Mouse (Mus musculus): ENCODE measurements around the gene Mvk.

Mvk gene

DNA sequence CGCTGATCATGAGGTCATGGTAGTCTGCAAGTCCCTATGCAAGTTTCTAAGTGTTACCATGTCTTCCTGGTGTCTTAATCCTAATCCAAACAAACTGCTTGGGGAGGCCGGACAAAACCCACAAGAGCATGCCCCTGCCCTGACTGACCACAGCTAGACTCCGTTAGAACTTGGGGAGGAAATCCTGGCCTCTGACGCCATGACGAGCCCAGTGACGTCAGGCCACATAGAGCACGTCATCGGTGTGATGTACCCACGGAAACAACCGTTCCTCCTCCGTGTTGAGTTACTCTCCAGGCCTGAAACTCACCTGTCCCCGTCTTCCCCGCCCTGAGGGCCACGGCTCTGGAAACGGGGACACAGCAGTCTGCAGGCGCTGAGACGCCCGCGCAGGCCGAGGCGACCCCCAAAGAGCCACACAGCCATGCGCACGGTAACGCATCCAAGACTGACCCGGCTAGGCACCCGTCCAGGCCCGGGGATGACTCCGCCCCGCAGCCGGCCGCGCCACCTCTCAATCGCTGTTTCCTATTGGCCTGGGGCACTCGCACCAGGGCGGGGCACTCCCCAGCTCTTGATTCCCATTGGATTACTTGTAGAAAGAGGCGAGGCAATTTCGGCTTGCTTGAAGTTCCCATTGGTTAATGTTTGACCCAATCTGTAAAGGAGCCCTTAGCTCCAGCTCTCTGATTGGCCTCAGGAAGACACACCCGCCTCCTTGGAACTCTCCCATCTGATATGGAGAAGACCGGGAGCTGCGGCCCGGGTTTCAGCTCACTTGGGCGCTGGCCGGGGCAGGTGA, at the start of gene Mvk, which contains the start of gene Mmab:
Gene Mvk (plus strand): TSS at position 704 of the 802 bp plus-strand sequence.
Gene Mmab (minus strand): TSS at position 495 of the 802 bp plus-strand sequence.
- peak; percentile 98 for DNase-seq (ENCODE audit: low read depth, low spot score)

DNA sequence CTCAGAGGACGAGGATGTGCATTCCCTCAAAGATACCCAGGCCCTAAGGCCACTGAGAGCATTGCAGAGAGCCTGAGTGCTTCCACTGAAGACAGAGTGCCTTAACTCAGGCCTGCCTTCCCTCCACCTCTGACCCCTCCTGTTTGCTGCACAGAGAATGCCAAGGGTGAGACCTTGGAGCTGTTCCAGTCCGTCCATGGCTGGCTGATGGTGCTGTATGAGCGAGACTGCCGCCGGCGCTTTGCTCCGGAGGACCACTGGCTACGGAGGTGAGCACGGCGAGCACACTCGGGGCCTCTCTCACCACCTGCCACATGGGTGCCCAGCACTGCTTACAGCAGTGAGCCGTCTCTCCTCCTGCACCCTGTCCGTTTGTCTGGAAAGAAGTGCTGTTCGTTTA, 37.5 kb upstream of the Mvk start:
- DNase-seq (ENCODE audit: low read depth, low spot score), result no peak

DNA sequence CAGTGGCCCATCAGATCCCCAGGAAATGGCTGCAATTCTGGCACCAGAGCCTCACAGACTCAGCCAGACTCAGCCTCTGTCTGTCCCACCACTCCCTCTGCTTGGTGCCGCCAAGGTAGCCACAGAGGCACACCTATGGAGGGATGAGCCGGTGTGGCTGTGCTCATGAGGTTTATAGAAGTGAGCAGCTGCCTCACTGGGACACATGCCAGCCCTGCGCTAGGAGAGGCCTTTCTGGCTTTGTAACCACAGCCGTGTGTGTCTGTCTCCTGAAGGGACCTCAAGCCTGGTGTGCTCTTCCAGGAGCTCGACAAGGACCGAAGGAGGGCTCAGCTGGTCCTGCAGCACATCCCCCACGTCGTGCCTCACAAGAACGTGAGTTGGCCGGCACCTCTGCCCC, 36.8 kb upstream of the Mvk start:
- DNase-seq (ENCODE audit: low read depth, low spot score), result no peak

DNA sequence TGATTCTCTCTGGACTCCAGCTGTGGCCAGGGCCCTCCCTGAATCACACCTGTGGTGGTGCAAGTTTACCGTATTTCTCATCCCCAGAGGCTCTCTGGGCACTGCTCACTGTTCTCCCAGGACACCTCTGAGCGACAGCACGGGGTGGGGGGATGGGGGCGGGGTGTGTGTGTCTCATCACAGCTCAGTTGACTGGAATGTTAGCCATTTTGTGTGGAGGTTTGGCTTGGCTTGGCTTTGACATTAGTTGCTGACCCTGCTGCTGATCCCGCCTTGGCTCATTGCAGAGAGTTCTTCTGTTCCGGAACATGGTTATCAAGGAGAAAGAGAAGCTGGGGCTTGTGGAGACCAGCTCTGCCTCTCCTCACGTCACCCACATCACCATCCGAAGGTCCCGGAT, 36.3 kb upstream of the Mvk start:
- DNase-seq (ENCODE audit: low read depth, low spot score), result no peak

DNA sequence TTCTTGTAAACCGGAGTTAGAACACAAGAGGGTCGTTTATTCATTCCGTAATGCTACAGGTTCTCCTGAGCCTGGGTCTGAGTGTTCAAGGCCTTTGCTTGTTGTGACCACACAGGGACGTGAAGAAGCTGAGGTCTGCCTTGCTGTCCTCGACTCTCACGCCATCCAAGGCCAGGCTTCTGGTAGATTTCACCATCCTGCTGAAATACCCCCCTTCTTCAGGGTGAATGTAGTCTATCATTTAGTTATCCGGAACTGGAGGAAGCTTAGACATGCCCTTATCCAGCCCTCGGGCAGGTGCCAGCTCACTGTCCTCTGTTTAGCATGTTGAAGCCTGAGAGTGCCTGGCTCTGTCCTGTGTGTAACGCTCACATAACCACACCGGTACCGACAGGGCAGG, 35.2 kb upstream of the Mvk start:
- DNase-seq (ENCODE audit: low read depth, low spot score), result no peak

DNA sequence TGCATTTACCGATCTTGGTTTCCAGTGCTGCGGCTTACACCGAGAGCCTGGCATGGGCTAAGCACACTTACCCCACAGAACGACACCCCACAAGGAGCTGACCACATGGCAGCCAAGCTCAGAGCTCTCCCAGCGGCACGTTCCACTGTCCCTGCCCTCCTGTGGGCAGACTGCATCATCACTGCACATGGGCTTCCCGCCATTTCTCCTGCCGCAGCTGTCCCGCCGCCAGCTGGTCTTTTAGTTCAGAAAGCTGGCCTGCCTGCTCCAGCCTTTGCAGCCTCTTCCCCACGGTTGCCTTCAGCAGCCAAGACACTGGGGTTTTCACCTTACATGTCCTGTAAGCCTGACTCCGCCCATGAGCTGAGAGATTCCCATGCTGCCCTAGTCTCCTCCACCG, 33.6 kb upstream of the Mvk start:
- no peak for DNase-seq (ENCODE audit: low read depth, low spot score)

DNA sequence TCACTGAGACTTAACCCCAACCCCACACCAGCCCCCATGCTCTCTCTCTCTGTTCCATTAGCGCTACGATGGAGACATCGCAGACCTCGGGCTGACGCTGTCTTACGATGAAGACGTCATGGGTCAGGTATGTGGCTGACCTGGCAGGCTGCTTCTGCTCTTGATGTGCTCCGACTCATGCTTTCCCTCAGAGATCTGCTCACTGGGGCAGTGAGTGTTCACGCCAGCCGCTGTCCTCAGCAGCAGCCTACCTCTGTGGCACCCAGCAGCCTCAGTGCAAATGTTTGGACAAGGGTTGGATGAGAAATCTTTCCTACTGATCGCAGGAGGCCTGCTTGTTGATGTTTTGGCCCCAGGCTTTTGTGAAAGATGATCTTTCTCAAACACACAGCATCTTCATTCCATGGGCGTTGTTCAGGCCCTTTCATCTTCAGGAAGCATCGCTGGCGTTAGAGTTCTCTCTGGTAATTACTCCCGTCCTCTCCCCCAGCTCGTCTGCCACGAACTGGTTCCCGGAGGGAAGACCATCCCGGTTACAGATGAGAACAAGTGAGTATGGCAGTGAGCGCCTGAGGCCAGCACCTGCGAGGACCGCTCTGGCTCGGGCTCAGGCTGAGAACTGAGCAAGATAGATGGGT, 31.6 kb upstream of the Mvk start:
- DNase-seq (ENCODE audit: low read depth, low spot score), result no peak

DNA sequence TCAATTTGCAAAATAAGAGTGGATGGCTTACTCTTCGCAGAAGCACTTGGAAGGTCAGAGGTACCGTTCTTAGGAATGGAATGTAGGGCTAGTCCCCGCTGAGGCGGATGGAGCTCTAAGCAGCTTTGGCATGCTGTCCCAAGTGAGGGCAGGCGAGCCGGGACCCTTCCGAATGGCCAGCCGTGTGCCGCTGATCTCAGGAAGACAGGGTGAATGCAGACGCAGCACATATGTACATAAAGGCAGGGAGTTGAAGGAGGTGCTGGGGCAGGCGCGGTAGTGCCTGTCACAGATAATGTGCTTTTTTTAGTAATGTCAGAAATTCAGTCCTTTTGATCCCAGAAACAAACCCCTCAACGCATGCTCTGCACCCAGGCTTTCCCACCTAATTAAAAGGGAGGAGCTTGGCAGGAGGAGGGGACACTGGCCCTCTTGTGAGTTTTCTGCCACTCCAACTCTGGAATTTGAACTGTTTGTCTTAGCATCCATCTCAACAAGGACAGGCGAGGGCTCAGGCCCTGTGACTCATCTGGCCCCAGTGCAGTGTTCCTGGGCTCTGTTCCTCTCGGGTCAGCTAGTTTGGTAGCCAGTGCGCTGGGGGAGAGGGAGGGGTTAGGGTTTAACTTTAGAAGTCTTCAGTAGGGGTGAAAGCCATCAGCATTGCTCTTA, 30.9 kb upstream of the Mvk start:
- no peak for DNase-seq (ENCODE audit: low read depth, low spot score)

DNA sequence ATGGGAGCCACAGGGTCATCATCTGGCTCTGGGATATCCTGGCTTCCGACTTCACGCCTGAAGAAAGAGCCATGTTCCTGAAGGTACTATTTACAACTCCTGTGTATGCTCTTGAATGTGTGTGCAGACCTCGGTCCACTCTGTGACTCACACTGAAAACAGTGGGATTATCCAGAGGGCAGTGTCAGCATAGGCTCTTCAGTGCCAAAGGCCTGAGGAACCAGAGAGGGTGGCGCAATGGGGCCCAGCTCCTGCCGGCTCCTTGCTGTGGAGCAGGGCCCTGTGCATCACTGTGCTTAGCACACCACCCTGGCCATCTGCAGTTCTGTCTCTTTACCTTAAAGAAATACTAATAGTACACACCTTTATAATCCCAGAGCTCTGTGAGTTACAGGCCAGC, 28.5 kb upstream of the Mvk start:
- DNase-seq (ENCODE audit: low read depth, low spot score), result no peak

DNA sequence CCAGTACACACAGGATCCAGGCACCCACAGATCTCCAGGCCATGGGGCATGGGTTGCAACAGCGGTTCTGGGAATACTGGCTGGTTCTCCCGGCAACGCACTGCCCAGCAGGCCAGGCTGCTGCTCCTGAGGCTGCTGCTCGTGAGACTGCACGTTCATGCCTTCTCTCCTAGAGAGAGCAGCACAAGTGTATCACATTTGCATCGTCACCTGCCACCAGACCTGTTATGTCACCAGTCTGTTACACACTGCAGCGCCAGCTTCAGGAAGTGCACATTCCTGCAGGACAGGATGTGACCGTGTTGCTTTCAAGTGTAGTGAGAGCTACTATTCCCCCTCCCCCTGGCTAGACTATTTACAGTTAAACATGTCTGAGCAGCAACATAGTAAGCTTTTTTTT, 27.2 kb upstream of the Mvk start:
- DNase-seq (ENCODE audit: low read depth, low spot score), result no peak

DNA sequence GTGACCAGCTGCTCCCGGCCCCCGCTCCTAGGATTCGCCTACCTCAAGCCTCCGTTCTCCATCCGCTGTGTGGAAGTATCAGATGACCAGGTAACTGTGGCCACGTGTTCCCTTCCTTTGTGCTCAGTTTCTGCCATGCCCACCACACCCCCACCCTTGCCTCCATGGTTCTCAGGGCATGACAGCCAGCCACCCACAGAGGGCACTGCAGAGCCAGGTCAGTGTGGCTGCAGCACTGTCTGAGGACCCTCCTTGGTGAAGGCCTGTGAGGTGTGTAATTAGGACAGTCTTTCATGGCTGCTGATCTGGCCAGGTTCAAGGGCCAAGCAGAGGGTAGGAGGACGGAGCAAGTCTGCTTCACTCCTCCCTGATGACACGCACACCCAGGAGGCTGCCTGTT, 25.5 kb upstream of the Mvk start:
- no peak for DNase-seq (ENCODE audit: low read depth, low spot score)

DNA sequence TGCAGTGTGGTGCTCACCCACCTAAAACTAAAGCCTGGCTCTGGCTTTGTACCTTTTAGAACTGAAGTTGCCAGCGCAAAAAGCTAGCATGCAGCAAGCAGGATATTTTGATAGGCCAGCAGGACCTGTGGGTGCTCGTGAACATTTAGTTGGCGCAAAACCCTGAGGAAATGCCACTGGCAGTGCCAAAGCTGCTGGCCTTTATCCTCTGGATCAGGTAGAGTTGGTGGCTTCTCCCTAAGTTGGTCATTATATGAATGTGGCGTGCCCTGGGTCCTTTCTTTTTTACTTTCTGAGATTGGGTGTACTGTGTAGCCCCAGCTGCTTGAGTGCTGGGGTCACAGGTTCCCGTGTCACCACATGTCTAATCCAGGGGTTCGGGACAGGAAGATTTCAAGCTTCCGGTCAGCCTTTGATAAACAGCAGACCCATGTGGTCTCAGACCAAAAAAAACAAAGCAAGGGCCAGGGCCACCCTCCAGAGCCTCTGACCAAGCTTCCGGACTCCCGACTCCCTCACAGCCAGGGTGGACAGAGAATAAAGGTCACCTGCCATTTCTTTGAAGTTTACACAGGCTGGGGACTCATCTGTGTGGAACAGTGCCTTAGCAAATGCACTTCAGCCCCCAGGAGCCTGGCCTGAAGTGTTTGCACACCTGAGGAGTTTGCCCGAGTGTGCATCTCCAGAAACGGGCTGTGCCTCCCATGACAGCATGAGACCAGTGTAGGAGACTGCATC, 22.3 kb upstream of the Mvk start:
- DNase-seq (ENCODE audit: low read depth, low spot score), result no peak

DNA sequence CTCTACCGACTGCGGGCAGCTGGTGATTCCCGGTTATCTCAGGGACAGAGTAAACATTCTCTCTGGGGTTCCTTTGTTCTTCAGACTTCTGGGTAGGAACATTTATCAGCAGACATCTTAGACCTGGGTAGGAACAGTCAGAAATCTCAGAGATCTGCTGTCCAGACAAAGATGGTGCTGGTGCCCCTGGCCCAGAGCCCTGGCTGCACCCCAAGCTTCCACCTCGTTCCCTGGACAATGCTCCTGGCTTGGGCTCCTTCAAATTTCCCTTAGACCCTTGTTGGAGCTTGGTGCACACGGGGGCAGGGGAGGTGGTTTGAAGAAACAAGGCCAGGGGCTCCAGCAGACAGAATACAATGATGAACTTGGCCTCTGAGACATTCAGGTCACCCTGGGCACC, 21.5 kb upstream of the Mvk start:
- DNase-seq (ENCODE audit: low read depth, low spot score), result no peak

DNA sequence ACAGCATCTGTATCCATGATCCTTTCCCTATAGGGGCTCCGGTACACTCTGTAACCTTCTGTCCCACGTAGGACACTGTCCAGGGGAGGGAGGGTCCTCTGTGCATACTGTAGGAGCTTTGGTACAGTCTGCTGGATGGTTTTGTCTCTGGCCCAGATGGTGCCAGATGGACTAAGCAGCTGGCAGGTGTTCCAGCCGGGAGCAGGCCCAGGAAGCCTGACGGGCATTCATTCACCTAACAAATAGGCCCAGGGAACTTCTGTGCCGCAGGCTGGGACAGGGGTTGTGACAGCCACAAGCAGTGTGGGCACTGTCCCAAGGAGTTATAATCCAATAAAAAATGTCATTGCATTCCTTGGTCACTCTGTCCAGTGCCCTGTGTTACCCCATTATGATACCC, 20.1 kb upstream of the Mvk start:
- DNase-seq (ENCODE audit: low read depth, low spot score), result no peak

DNA sequence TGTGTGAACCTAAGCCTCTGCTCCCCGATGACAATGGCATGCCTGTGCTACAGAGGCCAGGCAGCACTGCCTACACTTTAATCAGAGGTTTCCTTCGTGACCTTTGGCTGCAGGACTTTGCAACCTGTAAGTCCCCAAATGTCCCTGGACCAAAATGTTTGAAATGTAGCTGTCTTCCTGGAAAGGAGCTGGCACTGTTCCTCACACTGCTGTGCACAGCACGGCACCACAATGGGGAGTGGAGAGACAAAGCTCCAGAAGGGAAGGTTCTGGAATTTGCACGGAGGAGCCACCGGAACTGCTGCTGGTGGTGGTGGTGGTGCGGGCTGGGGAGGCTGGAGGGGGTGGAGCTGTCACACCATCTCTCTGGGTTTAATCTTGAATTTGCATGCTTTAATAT, 17.3 kb upstream of the Mvk start:
- DNase-seq (ENCODE audit: low read depth, low spot score), result no peak

DNA sequence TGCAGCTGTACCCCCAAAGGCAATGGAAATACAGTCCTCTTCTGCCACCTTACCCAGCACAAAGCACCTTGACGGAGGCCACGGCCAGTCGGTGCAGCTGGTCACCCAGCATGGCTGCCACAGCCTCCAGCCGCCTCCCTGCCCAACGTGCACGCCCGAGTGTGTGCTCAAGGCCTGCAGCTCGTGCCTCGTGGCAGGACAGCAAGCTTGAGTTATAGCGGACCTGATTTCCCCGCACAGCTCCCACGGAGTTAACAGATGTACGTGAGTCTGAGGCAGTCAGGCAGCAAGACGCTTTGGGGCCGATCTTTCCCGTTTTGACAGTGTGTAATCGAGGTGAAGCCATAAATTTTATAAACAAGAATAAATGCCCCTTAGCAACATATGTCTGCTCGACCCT, 15.4 kb upstream of the Mvk start:
- no peak for DNase-seq (ENCODE audit: low read depth, low spot score)

DNA sequence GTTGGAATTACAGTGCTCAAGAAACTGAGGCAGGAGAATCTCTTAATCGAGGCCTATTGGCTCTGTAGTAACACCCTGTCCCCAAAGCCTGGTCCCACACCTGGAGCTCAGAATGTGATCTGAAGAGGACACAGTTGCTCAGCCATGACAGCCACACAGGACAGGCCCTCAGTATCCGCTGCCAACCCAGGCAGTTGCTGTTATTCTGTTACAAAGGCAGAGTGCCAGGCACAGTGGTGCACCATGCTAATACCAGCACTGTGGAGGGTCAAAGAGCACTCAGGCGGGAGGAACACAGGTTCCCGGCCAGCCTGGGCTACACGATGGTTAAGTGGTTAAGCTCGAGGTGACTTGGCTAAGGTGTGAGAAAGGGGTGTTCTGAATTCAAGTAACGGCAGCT, 14.3 kb upstream of the Mvk start:
- DNase-seq (ENCODE audit: low read depth, low spot score), result no peak

DNA sequence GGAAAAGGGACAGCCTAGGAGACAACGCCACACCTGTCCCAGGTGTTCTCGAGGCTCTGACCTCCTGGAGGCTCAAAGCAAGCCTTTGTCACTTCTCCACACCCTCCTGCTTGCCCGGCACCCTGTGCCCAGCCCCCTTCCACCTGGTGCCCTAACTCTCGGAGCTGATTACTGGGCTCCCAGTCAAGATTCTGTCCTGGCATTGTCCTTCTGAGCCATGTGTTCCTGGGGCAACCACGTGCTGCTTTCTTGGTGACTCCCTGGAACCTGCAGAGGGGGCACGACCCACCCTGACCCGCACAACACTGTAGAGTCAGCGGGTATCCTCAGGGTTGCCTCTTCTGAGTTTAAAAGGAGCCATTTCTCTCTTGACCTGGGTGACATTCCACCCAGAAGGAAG, 9.7 kb upstream of the Mvk start:
- DNase-seq (ENCODE audit: low read depth, low spot score), result no peak

DNA sequence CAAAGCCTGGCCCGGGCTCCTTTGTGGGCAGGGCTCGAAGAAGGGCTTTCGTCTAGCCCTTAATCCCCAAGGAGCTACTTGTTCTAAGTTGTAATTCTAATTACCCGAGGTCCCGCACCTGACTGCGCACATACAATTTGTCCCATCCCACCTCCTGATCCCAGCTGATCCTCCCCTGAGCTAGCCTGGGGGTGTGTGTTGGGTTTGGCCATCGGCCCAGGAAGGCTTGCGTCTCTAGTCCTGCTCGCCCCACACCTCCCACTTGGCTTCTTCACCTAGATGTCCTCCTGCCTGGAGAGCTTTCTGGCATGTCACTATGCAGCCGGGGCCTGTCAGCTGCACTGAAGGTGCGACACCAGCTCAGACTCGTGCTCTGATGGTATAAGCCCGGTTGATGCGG, 8.5 kb upstream of the Mvk start:
- no peak for DNase-seq (ENCODE audit: low read depth, low spot score)

DNA sequence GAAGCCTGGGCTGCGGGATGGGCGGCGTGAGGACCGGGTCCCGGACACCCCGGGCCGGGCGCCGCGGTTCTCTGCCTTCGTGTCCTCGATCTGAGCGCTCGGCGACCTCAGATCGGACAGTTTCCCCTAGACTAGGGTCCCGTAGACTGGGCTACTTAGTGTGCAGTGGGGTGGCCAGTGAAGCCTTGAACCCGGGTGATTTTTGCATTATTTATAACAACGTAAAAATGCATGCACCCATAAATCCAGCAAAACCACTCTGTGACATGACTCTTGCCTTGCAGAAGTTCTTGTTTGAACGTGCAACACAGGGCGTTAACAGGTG, 261 bp downstream of the Mvk start:
- DNase-seq (ENCODE audit: low read depth, low spot score), result no peak

DNA sequence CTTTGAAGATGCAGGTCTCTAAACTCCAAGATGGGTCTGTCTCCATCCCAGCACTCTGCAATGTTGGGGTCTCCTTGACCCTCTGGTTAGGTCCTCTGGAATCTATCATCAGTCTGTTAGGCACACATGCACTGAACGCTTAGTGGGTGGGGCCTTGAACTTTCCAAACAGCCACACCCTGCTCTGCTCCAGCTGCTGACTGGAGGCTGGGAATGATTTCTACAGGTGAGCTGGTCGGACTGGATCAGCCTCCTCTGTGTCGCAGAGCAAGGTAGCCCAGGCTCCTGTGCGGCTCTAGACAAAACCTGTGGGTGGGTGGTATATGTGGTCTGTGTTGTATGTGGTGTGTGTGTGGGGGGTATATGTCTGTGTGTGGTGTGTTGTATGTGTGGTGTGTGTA, 4.9 kb downstream of the Mvk start:
- DNase-seq (ENCODE audit: low read depth, low spot score), result no peak

DNA sequence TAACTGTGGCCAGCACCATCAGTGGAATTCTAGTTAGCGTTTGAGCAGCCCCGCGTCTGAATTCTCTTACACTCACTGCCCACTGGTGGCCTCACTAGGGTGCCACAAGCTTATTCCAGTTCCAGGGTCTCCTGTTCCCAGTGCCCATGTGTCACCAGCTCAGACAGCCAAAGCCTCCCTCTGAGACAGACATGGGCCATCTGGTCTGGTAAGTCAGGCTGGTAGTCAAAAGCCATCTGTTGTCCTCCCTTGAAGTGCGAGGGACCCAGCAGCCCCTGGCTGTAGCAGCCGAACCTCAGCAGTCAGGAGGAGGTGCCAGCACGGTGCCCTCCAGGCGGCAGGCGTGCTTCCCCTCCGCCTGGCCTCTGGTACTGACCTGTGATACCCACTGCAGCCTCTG, 12.2 kb downstream of the Mvk start:
- no peak for DNase-seq (ENCODE audit: low read depth, low spot score)

All from CD4-positive helper T cell, adult 2 months (primary cell).